Mouse (Mus musculus) lung, embryonic 16.5 days (tissue): ENCODE results near the gene Cant1. TPM values are rescaled to one million over a fixed set of nuclear protein-coding genes. Genes with fewer than 3 reads are reported as not detected.

Source experiments
- ATAC-seq: fragments of 200-750 bp; cut with Nextera tagmentation; 2 replicates; pipeline ENCODE4 v1.8.0; 2017; ENCODE audit warnings: low read depth, mild to moderate bottlenecking, moderate library complexity
- H3K27ac ChIP-seq: fragments of 300-500 bp; sonication (generic); 2 replicates; pipeline ENCODE4 v1.5.1; 2014; ENCODE audit warnings: mild to moderate bottlenecking, control low read depth, low read length
- H3K27me3 ChIP-seq: fragments of 300-500 bp; sonication (generic); 2 replicates; pipeline ENCODE4 v1.6.1; 2014; ENCODE audit warnings: low read depth, low read length, mixed read lengths; ENCODE audit not compliant: control insufficient read depth, insufficient read depth
- H3K36me3 ChIP-seq: fragments of 300-500 bp; sonication (generic); 2 replicates; pipeline ENCODE4 v1.6.1; 2014; ENCODE audit warnings: low read length; ENCODE audit not compliant: control insufficient read depth, insufficient read depth
- H3K4me1 ChIP-seq: fragments of 300-500 bp; sonication (generic); replicated peaks from 2 replicates; pipeline ENCODE4 v1.6.1; 2014; ENCODE audit warnings: low read length, mixed read lengths; ENCODE audit not compliant: control insufficient read depth, insufficient read depth
- H3K4me2 ChIP-seq: fragments of 300-500 bp; sonication (generic); 2 replicates; pipeline ENCODE4 v1.6.1; 2014; ENCODE audit warnings: low read depth, low read length, control low read depth
- H3K4me3 ChIP-seq: fragments of 300-500 bp; sonication (generic); 2 replicates; pipeline ENCODE4 v1.5.1; 2014; ENCODE audit warnings: mild to moderate bottlenecking, low read length, control low read depth
- H3K9ac ChIP-seq: fragments of 300-500 bp; sonication (generic); 2 replicates; pipeline ENCODE4 v1.6.1; 2014; ENCODE audit warnings: low read length, control low read depth
- H3K9me3 ChIP-seq: fragments of 300-500 bp; sonication (generic); 2 replicates; pipeline ENCODE4 v1.6.1; 2016; ENCODE audit warnings: low read length; ENCODE audit not compliant: control insufficient read depth
- WGBS: fragments of 180-500 bp; shearing (Covaris S2); extraction: QIAGEN DNeasy Blood & Tissue Kit; methylation state at CpG from one replicate; pipeline ENCODE4 v1.1.7; 2014; 5-methylcytosine and 5-hydroxymethylcytosine counted together
- polyA plus RNA-seq: library from polyadenylated mRNA; unstranded; fragments of >200 nt; fragmentation: Nextera tagmentation; extraction: Ambion mirVana; gene quantifications from 2 replicates; pipeline ENCODE4 v1.2.1, GENCODE M21; 2015

The Cant1 gene
- polyA plus RNA-seq, 1 experiment from 2014 or later, result 26.5 TPM

- peak; percentile 37 for ATAC-seq
- Histone ChIP-seq H3K27ac (peak overlapping the region; percentile 56), H3K27me3 (no peaks in the 10 kb centered on the region), H3K36me3 (no peaks in the 10 kb centered on the region), H3K4me1 (peaks cover 30% of the 10 kb centered on the region), H3K9me3 (no peaks in the 10 kb centered on the region), H3K9ac (peak overlapping the region; percentile 32), H3K4me2 (peak overlapping the region; percentile 52), H3K4me3 (peak overlapping the region; percentile 33)
- 37% methylated on average over 10 of the region's 10 CpGs for WGBS
Observed at GRCm38 (mm10) chr11:118433398-118433868, 14.5 kb upstream of the Cant1 start.

GRCm38 (mm10) chr11:118431100-118431948, 12.4 kb upstream of the Cant1 start:
- Histone ChIP-seq H3K9ac (no peak overlapping the region), H3K9me3 (no peaks in the 10 kb centered on the region), H3K27ac (no peak overlapping the region), H3K4me2 (no peak overlapping the region), H3K36me3 (no peaks in the 10 kb centered on the region), H3K4me1 (peaks cover 36% of the 10 kb centered on the region), H3K4me3 (no peak overlapping the region), H3K27me3 (no peaks in the 10 kb centered on the region)
- ATAC-seq, result no peak
- WGBS, result 75% methylated on average over 16 of the region's 16 CpGs

- Histone ChIP-seq H3K9me3 (no peaks in the 10 kb centered on the region), H3K27me3 (no peaks in the 10 kb centered on the region), H3K27ac (peak overlapping the region; percentile 23; the same call in 1 of the 2 replicates), H3K4me1 (peaks cover 36% of the 10 kb centered on the region), H3K4me2 (no peak overlapping the region), H3K4me3 (no peak overlapping the region), H3K9ac (no peak overlapping the region), H3K36me3 (no peaks in the 10 kb centered on the region)
- WGBS, result 19% methylated on average over 4 of the region's 4 CpGs
- ATAC-seq, result no peak
Observed at GRCm38 (mm10) chr11:118430291-118430885, 11.5 kb upstream of the Cant1 start.

GRCm38 (mm10) chr11:118428944-118429709, 10.2 kb upstream of the Cant1 start:
- peak overlapping the region; percentile 58 for H3K9ac ChIP-seq
- no peaks in the 10 kb centered on the region for H3K9me3 ChIP-seq
- peak overlapping the region; percentile 53 for H3K4me2 ChIP-seq
- no peaks in the 10 kb centered on the region for H3K36me3 ChIP-seq
- WGBS, result 28% methylated on average over 8 of the region's 8 CpGs
- peak overlapping the region; percentile 40 for H3K4me3 ChIP-seq
- H3K27ac ChIP-seq, result peak overlapping the region; percentile 83
- no peaks in the 10 kb centered on the region for H3K27me3 ChIP-seq
- peaks cover 45% of the 10 kb centered on the region for H3K4me1 ChIP-seq
- ATAC-seq, result 0 out of 2 replicates have a peak, but pooled peaks have one; percentile 8

- peak; percentile 29 for ATAC-seq
- WGBS, result 6% methylated on average over 11 of the region's 11 CpGs
- peak overlapping the region; percentile 53 for H3K4me2 ChIP-seq
- peaks cover 49% of the 10 kb centered on the region for H3K4me1 ChIP-seq
- H3K36me3 ChIP-seq, result no peaks in the 10 kb centered on the region
- H3K27me3 ChIP-seq, result no peaks in the 10 kb centered on the region
- no peaks in the 10 kb centered on the region for H3K9me3 ChIP-seq
- H3K27ac ChIP-seq, result peak overlapping the region; percentile 83
- H3K4me3 ChIP-seq, result peak overlapping the region; percentile 40
- peak overlapping the region; percentile 58 for H3K9ac ChIP-seq
Observed at GRCm38 (mm10) chr11:118428460-118428868, 9.6 kb upstream of the Cant1 start.

- Histone ChIP-seq H3K9me3 (no peaks in the 10 kb centered on the region), H3K4me3 (peak within 1 kb of the TSS; percentile 40), H3K27me3 (no peaks in the 10 kb centered on the region), H3K27ac (peak within 1 kb of the TSS; percentile 83), H3K9ac (peak within 1 kb of the TSS; percentile 58), H3K4me2 (peak within 1 kb of the TSS; percentile 53), H3K4me1 (peaks cover 47% of the 10 kb centered on the region), H3K36me3 (no peaks in the 10 kb centered on the region)
- WGBS, result 2% methylated on average over 8 of the region's 8 CpGs
- peak; percentile 45; the same call in 1 of the 2 replicates for ATAC-seq
Observed at GRCm38 (mm10) chr11:118427986-118428385, 9.1 kb upstream of the Cant1 start, which contains the start of gene C1qtnf1. C1qtnf1 (plus strand) TSS chr11:118428203.

- 31% methylated on average over 3 of the region's 3 CpGs for WGBS
- Histone ChIP-seq H3K36me3 (no peaks in the 10 kb centered on the region), H3K4me3 (no peak overlapping the region), H3K4me1 (peaks cover 47% of the 10 kb centered on the region), H3K9ac (no peak overlapping the region), H3K4me2 (no peak overlapping the region), H3K27me3 (no peaks in the 10 kb centered on the region), H3K27ac (no peak overlapping the region), H3K9me3 (no peaks in the 10 kb centered on the region)
- no peak for ATAC-seq
Observed at GRCm38 (mm10) chr11:118427266-118427779, 8.4 kb upstream of the Cant1 start.

GRCm38 (mm10) chr11:118426765-118427164, 7.9 kb upstream of the Cant1 start:
- no peak overlapping the region for H3K27ac ChIP-seq
- H3K36me3 ChIP-seq, result no peaks in the 10 kb centered on the region
- no peak overlapping the region for H3K4me2 ChIP-seq
- H3K4me3 ChIP-seq, result no peak overlapping the region
- no peak overlapping the region for H3K9ac ChIP-seq
- ATAC-seq, result no peak
- H3K27me3 ChIP-seq, result no peaks in the 10 kb centered on the region
- H3K9me3 ChIP-seq, result no peaks in the 10 kb centered on the region
- WGBS, result 64% methylated on average over 5 of the region's 5 CpGs
- H3K4me1 ChIP-seq, result peaks cover 47% of the 10 kb centered on the region
